Mouse (Mus musculus): Measurements from ENCODE around the gene Atp6ap1l. TPM values are rescaled to one million over a fixed set of nuclear protein-coding genes. Genes with fewer than 3 reads are reported as not detected.

The Atp6ap1l gene
- polyA plus RNA-seq, 1 experiment from 2014 or later = 0.87 TPM

DNA sequence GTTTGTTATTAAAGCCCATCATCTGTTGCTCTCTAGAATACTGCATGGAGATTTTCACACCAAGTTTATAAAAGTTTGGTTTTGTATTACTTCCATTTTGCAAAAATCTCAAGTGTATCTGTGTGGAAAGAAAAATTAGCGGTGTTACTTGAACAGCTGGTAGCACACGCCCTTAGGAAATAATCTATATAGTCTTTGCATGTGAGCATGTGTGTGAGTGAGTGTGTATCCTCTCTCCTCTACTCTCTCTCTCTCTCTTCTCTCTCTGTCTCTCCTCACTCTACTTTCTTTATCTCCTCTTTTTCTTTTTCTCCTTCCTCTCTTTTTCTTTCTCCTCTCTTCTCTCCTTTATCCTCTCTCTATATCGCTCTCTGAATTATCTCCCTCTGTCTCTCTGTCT is 61.7 kb downstream of the Atp6ap1l start:
- H3K27ac ChIP-seq (replicated peaks; ENCODE audit: low read depth, low read length) = no peak overlapping the region
- DNase-seq (ENCODE audit: low spot score) (no peak), ATAC-seq (replicated peaks; ENCODE audit: insufficient number of reproducible peaks, low FRiP score, low TSS enrichment, low read depth) (no peak)
- no peak overlapping the region for H3K4me2 ChIP-seq (ENCODE audit: low read depth, low read length)
- no peaks in the 10 kb centered on the region for H3K9me3 ChIP-seq (replicated peaks; ENCODE audit: control insufficient read depth, low read length)
- no peak overlapping the region for H3K9ac ChIP-seq (replicated peaks; ENCODE audit: low read length)
- H3K4me3 ChIP-seq (ENCODE audit: low read depth, low read length) = no peak overlapping the region
- no peaks in the 10 kb centered on the region for H3K27me3 ChIP-seq (ENCODE audit: control insufficient read depth, insufficient read depth, low read length)
- WGBS = 92% methylated on average over 3 of the region's 3 CpGs
- no peaks in the 10 kb centered on the region for H3K36me3 ChIP-seq (replicated peaks; ENCODE audit: control insufficient read depth, insufficient read depth, low read depth, low read length)
- no peaks in the 10 kb centered on the region for H3K4me1 ChIP-seq (ENCODE audit: control insufficient read depth, insufficient read depth, low read length)

DNA sequence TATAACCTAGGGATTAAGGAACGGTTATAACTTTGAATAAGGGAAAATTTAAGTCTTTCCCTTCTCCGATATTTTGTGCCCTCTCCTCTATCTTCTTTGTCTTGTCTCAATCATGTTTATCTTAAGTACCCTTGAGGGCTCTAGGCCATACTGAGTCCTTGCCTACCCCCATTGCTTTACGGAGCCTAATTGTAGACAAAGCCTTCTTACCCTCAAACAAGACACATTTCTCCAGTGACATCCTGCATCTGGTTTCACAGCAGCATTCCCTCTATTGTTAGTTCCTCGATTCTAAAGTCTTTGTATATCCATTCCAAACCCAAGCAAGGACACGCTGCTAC is 64.0 kb downstream of the Atp6ap1l start:
- no peak overlapping the region for H3K9ac ChIP-seq (replicated peaks; ENCODE audit: low read length)
- WGBS = 49% methylated on average over 5 of the region's 5 CpGs
- H3K4me3 ChIP-seq (ENCODE audit: low read depth, low read length) = no peak overlapping the region
- H3K36me3 ChIP-seq (replicated peaks; ENCODE audit: control insufficient read depth, insufficient read depth, low read depth, low read length) = no peaks in the 10 kb centered on the region
- no peak for ATAC-seq (replicated peaks; ENCODE audit: insufficient number of reproducible peaks, low FRiP score, low TSS enrichment, low read depth)
- no peak overlapping the region for H3K4me2 ChIP-seq (ENCODE audit: low read depth, low read length)
- DNase-seq (ENCODE audit: low spot score) = no peak
- no peaks in the 10 kb centered on the region for H3K9me3 ChIP-seq (replicated peaks; ENCODE audit: control insufficient read depth, low read length)
- H3K27me3 ChIP-seq (ENCODE audit: control insufficient read depth, insufficient read depth, low read length) = no peaks in the 10 kb centered on the region
- no peak overlapping the region for H3K27ac ChIP-seq (replicated peaks; ENCODE audit: low read depth, low read length)
- H3K4me1 ChIP-seq (ENCODE audit: control insufficient read depth, insufficient read depth, low read length) = no peaks in the 10 kb centered on the region

DNA sequence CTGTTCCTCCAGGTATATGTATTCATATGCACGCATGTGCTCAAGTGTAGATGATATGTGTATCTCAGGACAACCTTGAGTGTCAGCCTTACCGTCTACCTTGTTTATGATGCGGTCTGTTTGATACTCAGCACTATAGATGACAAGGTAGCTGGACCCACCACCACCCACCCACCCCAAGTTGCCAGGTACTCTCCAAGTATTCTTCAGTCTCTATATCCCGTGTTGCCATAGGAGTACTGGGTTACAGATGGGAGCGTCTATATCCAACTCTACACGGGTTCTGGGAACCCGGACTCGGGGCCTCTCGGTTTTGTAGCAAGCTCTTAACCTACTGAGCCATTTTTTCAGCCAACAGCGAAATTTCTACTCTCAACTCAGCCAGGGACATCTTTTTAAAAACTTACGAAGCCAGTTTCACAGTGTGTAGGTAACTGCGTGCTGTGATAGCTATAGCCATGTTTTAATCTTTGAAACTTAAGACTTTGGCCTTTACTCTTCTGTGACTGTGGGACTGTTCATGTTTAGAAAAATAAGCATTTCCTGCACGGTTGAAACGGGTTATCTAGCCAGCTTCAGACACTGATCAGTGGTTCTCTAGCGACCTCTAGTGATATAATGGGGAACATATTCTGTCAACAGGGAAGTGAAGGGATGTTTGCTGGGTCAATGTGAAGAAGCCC is 64.5 kb downstream of the Atp6ap1l start:
- Histone ChIP-seq H3K27me3 (ENCODE audit: control insufficient read depth, insufficient read depth, low read length) (no peaks in the 10 kb centered on the region), H3K36me3 (replicated peaks; ENCODE audit: control insufficient read depth, insufficient read depth, low read depth, low read length) (no peaks in the 10 kb centered on the region), H3K4me2 (ENCODE audit: low read depth, low read length) (no peak overlapping the region), H3K27ac (replicated peaks; ENCODE audit: low read depth, low read length) (no peak overlapping the region), H3K4me3 (ENCODE audit: low read depth, low read length) (no peak overlapping the region), H3K9me3 (replicated peaks; ENCODE audit: control insufficient read depth, low read length) (no peaks in the 10 kb centered on the region), H3K9ac (replicated peaks; ENCODE audit: low read length) (no peak overlapping the region), H3K4me1 (ENCODE audit: control insufficient read depth, insufficient read depth, low read length) (no peaks in the 10 kb centered on the region)
- ATAC-seq (replicated peaks; ENCODE audit: insufficient number of reproducible peaks, low FRiP score, low TSS enrichment, low read depth) = peak; percentile 75; the same call in 1 of the 2 replicates
- WGBS = 44% methylated on average over 15 of the region's 15 CpGs
- DNase-seq (ENCODE audit: low spot score) = peak; percentile 90

- H3K36me3 ChIP-seq (replicated peaks; ENCODE audit: control insufficient read depth, insufficient read depth, low read depth, low read length) = no peaks in the 10 kb centered on the region
- no peak for DNase-seq (ENCODE audit: low spot score)
- no peak for ATAC-seq (replicated peaks; ENCODE audit: insufficient number of reproducible peaks, low FRiP score, low TSS enrichment, low read depth)
- H3K4me3 ChIP-seq (ENCODE audit: low read depth, low read length) = no peak overlapping the region
- WGBS = 75% methylated on average over 7 of the region's 7 CpGs
- H3K4me2 ChIP-seq (ENCODE audit: low read depth, low read length) = no peak overlapping the region
- H3K9me3 ChIP-seq (replicated peaks; ENCODE audit: control insufficient read depth, low read length) = no peaks in the 10 kb centered on the region
- no peaks in the 10 kb centered on the region for H3K27me3 ChIP-seq (ENCODE audit: control insufficient read depth, insufficient read depth, low read length)
- no peak overlapping the region for H3K9ac ChIP-seq (replicated peaks; ENCODE audit: low read length)
- H3K27ac ChIP-seq (replicated peaks; ENCODE audit: low read depth, low read length) = no peak overlapping the region
- H3K4me1 ChIP-seq (ENCODE audit: control insufficient read depth, insufficient read depth, low read length) = no peaks in the 10 kb centered on the region
Measured at GRCm38 (mm10) chr13:90833641-90834207, 71.4 kb downstream of the Atp6ap1l start.

Other genes starting within 250 kb of the Atp6ap1l start
- gene Rps23, start 17.6 kb upstream of the Atp6ap1l start, polyA plus RNA-seq (2014; fragmentation: Nextera tagmentation; extraction: Ambion mirVana) = 245 and 289 TPM in 2 replicates

Measured in embryonic facial prominence, embryonic 11.5 days (tissue).